Mouse (Mus musculus) hindbrain, embryonic 13.5 days (tissue): ENCODE data around the gene Fgf12. TPM values are rescaled to one million over a fixed set of nuclear protein-coding genes. Genes with fewer than 3 reads are reported as not detected.
A peak's percentile ranks its signal among the peaks of the same experiment; 100 is the strongest.

Experiments used
- ATAC-seq: fragments of 200-750 bp; cut with Nextera tagmentation; 2 replicates; pipeline ENCODE4 v1.8.0; 2017; ENCODE audit warnings: moderate TSS enrichment; ENCODE audit not compliant: low FRiP score
- H3K27ac ChIP-seq: fragments of 300-500 bp; sonication (generic); 2 replicates; pipeline ENCODE4 v1.5.1; 2015; ENCODE audit warnings: inconsistent platforms, mild to moderate bottlenecking, moderate library complexity
- H3K27me3 ChIP-seq: fragments of 300-500 bp; sonication (generic); 2 replicates; pipeline ENCODE4 v1.6.1; 2015; ENCODE audit warnings: mild to moderate bottlenecking, inconsistent platforms
- H3K36me3 ChIP-seq: fragments of 300-500 bp; sonication (generic); 2 replicates; pipeline ENCODE4 v1.6.1; 2015; ENCODE audit warnings: mild to moderate bottlenecking, inconsistent platforms
- H3K4me1 ChIP-seq: fragments of 300-500 bp; sonication (generic); replicated peaks from 2 replicates; pipeline ENCODE4 v1.6.1; 2015; ENCODE audit warnings: inconsistent platforms
- H3K4me2 ChIP-seq: fragments of 300-500 bp; sonication (generic); 2 replicates; pipeline ENCODE4 v1.6.1; 2015; ENCODE audit warnings: inconsistent platforms, mild to moderate bottlenecking, moderate library complexity
- H3K4me3 ChIP-seq: fragments of 300-500 bp; sonication (generic); 2 replicates; pipeline ENCODE4 v1.5.1; 2015; ENCODE audit warnings: mild to moderate bottlenecking, inconsistent platforms
- H3K9ac ChIP-seq: fragments of 300-500 bp; sonication (generic); 2 replicates; pipeline ENCODE4 v1.6.1; 2015; ENCODE audit warnings: mild to moderate bottlenecking, inconsistent platforms
- H3K9me3 ChIP-seq: fragments of 300-500 bp; sonication (generic); 2 replicates; pipeline ENCODE4 v1.6.1; 2016; ENCODE audit warnings: inconsistent platforms
- WGBS: fragments of 180-500 bp; shearing (Covaris S2); methylation state at CpG from one replicate; pipeline ENCODE4 v1.1.7; 2015; 5-methylcytosine and 5-hydroxymethylcytosine counted together
- polyA plus RNA-seq: library from polyadenylated mRNA; unstranded; fragments of >200 nt; fragmentation: Nextera tagmentation; extraction: Ambion mirVana; gene quantifications from 2 replicates; pipeline ENCODE4 v1.2.1, GENCODE M21; 2015

Gene Fgf12
- polyA plus RNA-seq, 1 experiment from 2014 or later, result 26.3 TPM

GRCm38 (mm10) chr16:28681625-28682024, 71.2 kb downstream of the Fgf12 start:
- Histone ChIP-seq H3K27ac (no peak overlapping the region), H3K9ac (no peak overlapping the region), H3K36me3 (no peaks in the 10 kb centered on the region), H3K4me2 (no peak overlapping the region), H3K4me1 (no peaks in the 10 kb centered on the region), H3K9me3 (no peaks in the 10 kb centered on the region), H3K27me3 (no peaks in the 10 kb centered on the region), H3K4me3 (no peak overlapping the region)
- 86% methylated on average over 3 of the region's 3 CpGs for WGBS
- ATAC-seq, result no peak

GRCm38 (mm10) chr16:28668815-28669347, 84.0 kb downstream of the Fgf12 start:
- Histone ChIP-seq H3K4me1 (no peaks in the 10 kb centered on the region), H3K4me2 (no peak overlapping the region), H3K9me3 (no peaks in the 10 kb centered on the region), H3K36me3 (no peaks in the 10 kb centered on the region), H3K4me3 (no peak overlapping the region), H3K27ac (0 out of 2 replicates have a peak overlapping the region, but pooled peaks have one; percentile 40), H3K9ac (no peak overlapping the region), H3K27me3 (no peaks in the 10 kb centered on the region)
- WGBS, result 90% methylated on average over 5 of the region's 5 CpGs
- ATAC-seq, result peak; percentile 73

- Histone ChIP-seq H3K4me3 (no peak overlapping the region), H3K9ac (no peak overlapping the region), H3K9me3 (no peaks in the 10 kb centered on the region), H3K36me3 (no peaks in the 10 kb centered on the region), H3K27me3 (no peaks in the 10 kb centered on the region), H3K27ac (no peak overlapping the region), H3K4me2 (no peak overlapping the region), H3K4me1 (0 out of 2 replicates have a peak, but pooled peaks cover 3% of the 10 kb centered on the region)
- WGBS, result 89% methylated on average over 10 of the region's 10 CpGs
- no peak for ATAC-seq
Observed at GRCm38 (mm10) chr16:28652640-28653039, 100.2 kb downstream of the Fgf12 start.

- Histone ChIP-seq H3K9me3 (no peaks in the 10 kb centered on the region), H3K9ac (no peak overlapping the region), H3K36me3 (no peaks in the 10 kb centered on the region), H3K4me1 (0 out of 2 replicates have a peak, but pooled peaks cover 3% of the 10 kb centered on the region), H3K27ac (no peak overlapping the region), H3K4me3 (no peak overlapping the region), H3K27me3 (no peaks in the 10 kb centered on the region), H3K4me2 (no peak overlapping the region)
- ATAC-seq, result no peak
- 61% methylated on average over 3 of the region's 3 CpGs for WGBS
Observed at GRCm38 (mm10) chr16:28650589-28650988, 102.3 kb downstream of the Fgf12 start.

- no peaks in the 10 kb centered on the region for H3K4me1 ChIP-seq
- 93% methylated on average over 3 of the region's 3 CpGs for WGBS
- H3K36me3 ChIP-seq, result no peaks in the 10 kb centered on the region
- H3K4me3 ChIP-seq, result no peak overlapping the region
- no peaks in the 10 kb centered on the region for H3K9me3 ChIP-seq
- no peaks in the 10 kb centered on the region for H3K27me3 ChIP-seq
- no peak overlapping the region for H3K9ac ChIP-seq
- H3K27ac ChIP-seq, result no peak overlapping the region
- H3K4me2 ChIP-seq, result no peak overlapping the region
- ATAC-seq, result no peak
Observed at GRCm38 (mm10) chr16:28645030-28645429, 107.8 kb downstream of the Fgf12 start.

GRCm38 (mm10) chr16:28631721-28632120, 121.1 kb downstream of the Fgf12 start:
- ATAC-seq, result no peak
- no peaks in the 10 kb centered on the region for H3K27me3 ChIP-seq
- H3K4me3 ChIP-seq, result no peak overlapping the region
- no peak overlapping the region for H3K27ac ChIP-seq
- H3K4me1 ChIP-seq, result no peaks in the 10 kb centered on the region
- H3K36me3 ChIP-seq, result no peaks in the 10 kb centered on the region
- no peak overlapping the region for H3K4me2 ChIP-seq
- no peaks in the 10 kb centered on the region for H3K9me3 ChIP-seq
- H3K9ac ChIP-seq, result no peak overlapping the region
- WGBS, result 90% methylated on average over 5 of the region's 5 CpGs

- WGBS, result 79% methylated on average over 11 of the region's 11 CpGs
- no peak overlapping the region for H3K4me2 ChIP-seq
- no peaks in the 10 kb centered on the region for H3K36me3 ChIP-seq
- H3K4me3 ChIP-seq, result no peak overlapping the region
- no peaks in the 10 kb centered on the region for H3K9me3 ChIP-seq
- no peak overlapping the region for H3K9ac ChIP-seq
- no peak overlapping the region for H3K27ac ChIP-seq
- no peak for ATAC-seq
- H3K4me1 ChIP-seq, result no peaks in the 10 kb centered on the region
- no peaks in the 10 kb centered on the region for H3K27me3 ChIP-seq
Observed at GRCm38 (mm10) chr16:28630771-28631484, 121.9 kb downstream of the Fgf12 start.

GRCm38 (mm10) chr16:28626259-28626658, 126.6 kb downstream of the Fgf12 start:
- Histone ChIP-seq H3K9me3 (peaks cover 6% of the 10 kb centered on the region; the same call in 1 of the 2 replicates), H3K9ac (no peak overlapping the region), H3K27me3 (no peaks in the 10 kb centered on the region), H3K4me1 (no peaks in the 10 kb centered on the region), H3K4me2 (no peak overlapping the region), H3K27ac (no peak overlapping the region), H3K4me3 (no peak overlapping the region), H3K36me3 (no peaks in the 10 kb centered on the region)
- 89% methylated on average over 6 of the region's 6 CpGs for WGBS
- ATAC-seq, result no peak

GRCm38 (mm10) chr16:28625689-28626088, 127.2 kb downstream of the Fgf12 start:
- no peaks in the 10 kb centered on the region for H3K4me1 ChIP-seq
- WGBS, result 70% methylated on average over 5 of the region's 5 CpGs
- H3K4me2 ChIP-seq, result no peak overlapping the region
- no peaks in the 10 kb centered on the region for H3K27me3 ChIP-seq
- H3K9me3 ChIP-seq, result peaks cover 6% of the 10 kb centered on the region; the same call in 1 of the 2 replicates
- ATAC-seq, result no peak
- no peak overlapping the region for H3K27ac ChIP-seq
- no peak overlapping the region for H3K4me3 ChIP-seq
- no peaks in the 10 kb centered on the region for H3K36me3 ChIP-seq
- no peak overlapping the region for H3K9ac ChIP-seq

GRCm38 (mm10) chr16:28614412-28614811, 138.5 kb downstream of the Fgf12 start:
- no peak for ATAC-seq
- Histone ChIP-seq H3K9me3 (no peaks in the 10 kb centered on the region), H3K36me3 (no peaks in the 10 kb centered on the region), H3K27me3 (no peaks in the 10 kb centered on the region), H3K4me3 (no peak overlapping the region), H3K4me1 (no peaks in the 10 kb centered on the region), H3K27ac (no peak overlapping the region), H3K9ac (no peak overlapping the region), H3K4me2 (no peak overlapping the region)
- 85% methylated on average over 3 of the region's 3 CpGs for WGBS

GRCm38 (mm10) chr16:28610940-28611339, 141.9 kb downstream of the Fgf12 start:
- WGBS, result 23% methylated on average over 3 of the region's 3 CpGs
- ATAC-seq, result no peak

GRCm38 (mm10) chr16:28603155-28603554, 149.7 kb downstream of the Fgf12 start:
- Histone ChIP-seq H3K9ac (no peak overlapping the region), H3K4me2 (no peak overlapping the region), H3K4me3 (no peak overlapping the region), H3K27ac (no peak overlapping the region), H3K4me1 (no peaks in the 10 kb centered on the region), H3K9me3 (no peaks in the 10 kb centered on the region), H3K36me3 (no peaks in the 10 kb centered on the region), H3K27me3 (no peaks in the 10 kb centered on the region)
- ATAC-seq, result no peak
- WGBS, result 83% methylated on average over 1 of the region's 1 CpGs

More at GRCm38 (mm10) chr16:28610940-28611339, 141.9 kb downstream of the Fgf12 start:
- Histone ChIP-seq H3K4me3 (no peak overlapping the region), H3K4me1 (no peaks in the 10 kb centered on the region), H3K36me3 (no peaks in the 10 kb centered on the region), H3K9me3 (no peaks in the 10 kb centered on the region), H3K4me2 (no peak overlapping the region), H3K27me3 (no peaks in the 10 kb centered on the region), H3K9ac (no peak overlapping the region), H3K27ac (no peak overlapping the region)

- H3K4me3 ChIP-seq, result no peak overlapping the region
- H3K27me3 ChIP-seq, result no peaks in the 10 kb centered on the region
- no peaks in the 10 kb centered on the region for H3K9me3 ChIP-seq
- no peak for ATAC-seq
- WGBS, result 86% methylated on average over 4 of the region's 4 CpGs
- no peak overlapping the region for H3K9ac ChIP-seq
- H3K4me2 ChIP-seq, result no peak overlapping the region
- H3K4me1 ChIP-seq, result no peaks in the 10 kb centered on the region
- no peaks in the 10 kb centered on the region for H3K36me3 ChIP-seq
- no peak overlapping the region for H3K27ac ChIP-seq
Observed at GRCm38 (mm10) chr16:28601723-28602122, 151.1 kb downstream of the Fgf12 start.
